Comparison of ENCODE assay signal across 14 mouse cellular contexts in the genomic region with DNA sequence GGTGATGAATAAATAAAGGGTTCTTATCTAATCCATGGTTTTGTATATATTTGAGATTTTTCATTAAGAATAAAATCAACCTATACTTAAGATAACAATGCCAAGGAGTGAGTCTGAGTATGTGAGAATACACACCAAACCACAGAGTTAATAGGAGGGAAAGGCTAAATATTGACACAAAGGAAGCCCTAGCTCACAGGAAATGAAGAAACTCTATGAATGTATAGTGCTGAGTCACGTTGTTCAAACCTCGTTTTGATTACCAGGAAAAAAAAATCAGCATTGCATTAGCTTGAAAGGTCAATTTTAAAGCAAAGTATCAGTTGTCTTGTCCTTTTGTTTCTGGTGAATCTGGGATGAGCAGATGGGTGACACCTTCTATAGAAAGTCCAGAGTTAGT.
"Had no signal": no experiment of that assay in that cellular context is flagged by ENCODE, and none has a peak within 500 bp of the region (broad histone marks: within the 10 kb centered on the region; RNA-seq: fewer than 3 reads in every experiment).

No protein-coding gene starts in this region.

- H3K27ac ChIP-seq: kidney, postnatal 0 days; limb, embryonic 10.5 days; limb, embryonic 13.5 days; liver, embryonic 12.5 days; liver, embryonic 15.5 days; lung, embryonic 15.5 days; macrophage; midbrain, embryonic 10.5 days; midbrain, embryonic 13.5 days; neural tube, embryonic 13.5 days had no signal

- DNase-seq: right cerebral cortex, postnatal 25 days had no signal

- H3K4me3 ChIP-seq: limb, embryonic 10.5 days; limb, embryonic 13.5 days; liver, embryonic 12.5 days; liver, embryonic 15.5 days; lung, embryonic 15.5 days; megakaryocyte, embryonic 14.5 days; midbrain, embryonic 10.5 days; midbrain, embryonic 13.5 days; myocyte; neural tube, embryonic 13.5 days had no signal

- H3K27me3 ChIP-seq: limb, embryonic 13.5 days; liver, embryonic 12.5 days; liver, embryonic 15.5 days; midbrain, embryonic 13.5 days; neural tube, embryonic 13.5 days had no signal

- H3K9me3 ChIP-seq: limb, embryonic 10.5 days; limb, embryonic 13.5 days; liver, embryonic 12.5 days; liver, embryonic 15.5 days; lung, embryonic 15.5 days; megakaryocyte, embryonic 14.5 days; midbrain, embryonic 10.5 days; midbrain, embryonic 13.5 days; neural tube, embryonic 13.5 days had no signal

- H3K36me3 ChIP-seq: limb, embryonic 10.5 days; limb, embryonic 13.5 days; liver, embryonic 12.5 days; liver, embryonic 15.5 days; lung, embryonic 15.5 days; midbrain, embryonic 10.5 days; midbrain, embryonic 13.5 days; neural tube, embryonic 13.5 days had no signal

- H3K4me2 ChIP-seq: limb, embryonic 13.5 days; liver, embryonic 12.5 days; liver, embryonic 15.5 days; lung, embryonic 15.5 days; midbrain, embryonic 13.5 days; neural tube, embryonic 13.5 days had no signal

- H3K4me1 ChIP-seq: limb, embryonic 13.5 days; liver, embryonic 12.5 days; lung, embryonic 15.5 days; midbrain, embryonic 10.5 days; midbrain, embryonic 13.5 days; neural tube, embryonic 13.5 days had no signal

- H3K9ac ChIP-seq: limb, embryonic 13.5 days; liver, embryonic 12.5 days; liver, embryonic 15.5 days; lung, embryonic 15.5 days; midbrain, embryonic 13.5 days; neural tube, embryonic 13.5 days had no signal

- ATAC-seq: liver, embryonic 12.5 days; midbrain, embryonic 13.5 days; midbrain, embryonic 16.5 days had no signal
